Mouse (Mus musculus): ENCODE data around the gene Hoxc9.

Gene Hoxc9

DNA sequence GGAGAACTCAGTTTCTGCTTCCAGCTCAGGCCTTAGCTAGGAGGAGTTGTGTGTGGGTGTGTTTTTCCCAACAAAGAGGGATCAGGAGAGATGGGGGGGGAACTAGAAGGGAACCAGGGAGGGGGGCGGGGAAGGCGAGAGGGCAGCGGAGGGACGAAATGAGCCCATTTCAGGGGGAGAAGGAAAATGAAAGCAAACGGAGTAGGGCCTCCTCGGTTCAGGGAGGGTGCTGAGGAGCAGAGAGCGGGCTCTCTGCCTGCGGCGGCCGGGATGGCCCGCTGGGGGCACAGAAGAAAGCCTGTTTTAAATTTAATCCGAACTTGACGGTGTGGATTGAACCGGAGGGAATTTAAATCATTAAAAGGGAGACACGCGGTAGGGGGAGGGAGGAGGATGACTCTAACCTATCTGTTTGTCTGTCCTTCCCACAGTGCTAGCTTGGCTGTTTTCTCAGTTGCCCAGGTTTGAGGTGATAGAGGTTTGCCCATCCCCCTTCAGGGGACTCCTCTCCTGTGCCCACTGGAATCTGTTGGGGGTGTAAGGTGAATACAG, 1.3 kb downstream of the Hoxc9 start:
- no peak for DNase-seq (ENCODE audit: low spot score)

DNA sequence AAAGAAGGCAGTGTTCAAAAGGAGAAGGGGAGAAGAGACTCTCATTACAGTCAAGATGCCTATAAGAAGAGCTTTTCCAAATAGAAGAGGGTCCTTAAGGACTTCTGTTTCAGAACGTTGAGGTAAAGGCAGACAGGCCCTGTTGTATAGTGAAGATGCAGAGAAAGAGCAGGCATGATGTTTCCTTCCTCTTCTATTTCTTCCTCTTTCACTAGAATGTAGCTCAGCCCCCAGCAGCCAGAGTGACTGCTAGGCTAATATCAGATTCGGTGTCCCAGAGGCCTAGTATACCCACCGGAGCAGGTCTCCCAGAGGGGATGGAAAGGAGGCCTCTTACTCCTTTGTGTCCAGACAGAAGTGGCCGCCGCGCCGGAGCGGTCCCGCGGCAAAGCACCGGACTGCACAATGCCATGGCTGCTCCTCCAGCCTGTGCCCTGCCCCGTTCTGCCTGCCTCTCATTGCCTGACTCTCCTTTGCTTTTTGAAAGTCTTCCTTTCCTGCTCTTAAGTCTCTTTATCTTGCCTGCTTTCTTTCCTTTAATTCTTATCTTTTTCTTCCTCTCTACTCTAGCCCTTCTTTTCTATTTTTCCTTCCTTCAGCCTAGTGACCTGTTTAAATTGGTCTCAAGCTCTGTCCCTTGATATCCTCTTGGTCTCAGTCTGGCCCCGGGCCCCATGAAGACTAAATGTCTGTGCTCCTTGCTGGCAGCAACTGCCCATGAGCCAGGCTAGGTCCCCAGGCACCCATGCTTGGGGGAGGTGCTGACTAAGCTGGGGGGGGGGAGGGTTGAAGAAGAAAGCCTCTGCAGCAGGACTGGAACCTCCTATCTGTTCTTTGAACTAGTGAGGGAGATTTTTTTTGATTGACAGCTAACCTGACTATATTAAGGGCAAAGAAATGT, 2.6 kb downstream of the Hoxc9 start:
- no peak for DNase-seq (ENCODE audit: low spot score)

DNA sequence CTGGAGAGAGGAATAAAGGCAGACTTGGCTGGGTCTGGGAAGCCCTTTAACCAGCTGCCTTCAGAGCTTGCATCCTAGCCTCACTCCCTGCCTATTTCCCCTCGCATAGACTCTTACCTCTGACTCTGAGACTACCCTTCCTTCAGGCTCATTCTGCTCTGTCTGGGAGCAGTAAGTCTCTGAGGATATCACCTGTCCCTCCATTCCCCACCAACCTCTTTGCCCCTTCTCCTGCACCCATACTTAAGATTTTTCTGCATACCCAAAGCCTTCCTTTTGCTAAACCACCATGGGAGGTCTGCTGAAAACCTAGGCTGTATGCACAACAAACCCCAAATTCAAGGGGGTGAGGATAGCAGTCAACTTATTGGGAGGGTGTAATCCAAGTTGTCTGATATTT, 3.7 kb downstream of the Hoxc9 start:
- DNase-seq (ENCODE audit: low spot score) = no peak

DNA sequence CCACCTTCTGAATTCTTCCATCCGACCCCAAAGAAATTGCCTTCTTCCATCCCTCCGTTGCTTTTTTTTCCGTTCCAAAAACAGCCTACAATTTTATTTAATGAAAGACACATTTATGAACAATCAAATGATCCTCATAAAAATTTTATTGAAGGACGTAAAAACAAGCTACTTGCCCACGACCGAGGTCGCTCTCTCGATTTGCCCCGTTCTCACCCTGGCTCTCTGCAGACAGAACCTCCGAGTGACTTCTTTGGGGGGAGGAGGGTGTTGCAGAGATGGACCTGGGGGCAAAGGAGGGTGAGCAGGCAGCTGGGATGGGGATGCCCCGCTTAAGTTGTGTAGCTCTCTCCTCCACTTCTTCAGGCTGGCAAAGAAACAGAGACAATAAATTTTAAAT, 4.1 kb downstream of the Hoxc9 start:
- DNase-seq (ENCODE audit: low spot score) = no peak

DNA sequence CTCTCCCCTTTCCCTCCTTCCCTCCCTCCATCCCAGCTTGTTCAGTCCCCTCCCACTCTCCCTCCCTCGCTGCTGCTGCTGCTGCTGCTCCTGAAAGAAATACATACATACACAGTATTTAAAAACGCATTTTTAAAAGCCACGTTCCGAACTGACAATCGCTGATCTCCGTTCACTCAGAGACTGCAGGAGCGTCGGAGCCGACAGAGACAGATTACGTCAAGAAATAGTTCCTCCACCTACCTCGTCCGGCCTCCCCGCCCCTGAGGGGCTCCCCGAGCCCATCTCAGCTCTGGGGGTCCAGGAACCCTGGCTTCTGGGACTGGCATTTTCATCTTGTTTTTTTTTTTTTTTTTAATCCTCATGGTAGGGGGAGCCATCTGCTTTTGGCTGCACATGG, 4.7 kb downstream of the Hoxc9 start:
- no peak for DNase-seq (ENCODE audit: low spot score)

DNA sequence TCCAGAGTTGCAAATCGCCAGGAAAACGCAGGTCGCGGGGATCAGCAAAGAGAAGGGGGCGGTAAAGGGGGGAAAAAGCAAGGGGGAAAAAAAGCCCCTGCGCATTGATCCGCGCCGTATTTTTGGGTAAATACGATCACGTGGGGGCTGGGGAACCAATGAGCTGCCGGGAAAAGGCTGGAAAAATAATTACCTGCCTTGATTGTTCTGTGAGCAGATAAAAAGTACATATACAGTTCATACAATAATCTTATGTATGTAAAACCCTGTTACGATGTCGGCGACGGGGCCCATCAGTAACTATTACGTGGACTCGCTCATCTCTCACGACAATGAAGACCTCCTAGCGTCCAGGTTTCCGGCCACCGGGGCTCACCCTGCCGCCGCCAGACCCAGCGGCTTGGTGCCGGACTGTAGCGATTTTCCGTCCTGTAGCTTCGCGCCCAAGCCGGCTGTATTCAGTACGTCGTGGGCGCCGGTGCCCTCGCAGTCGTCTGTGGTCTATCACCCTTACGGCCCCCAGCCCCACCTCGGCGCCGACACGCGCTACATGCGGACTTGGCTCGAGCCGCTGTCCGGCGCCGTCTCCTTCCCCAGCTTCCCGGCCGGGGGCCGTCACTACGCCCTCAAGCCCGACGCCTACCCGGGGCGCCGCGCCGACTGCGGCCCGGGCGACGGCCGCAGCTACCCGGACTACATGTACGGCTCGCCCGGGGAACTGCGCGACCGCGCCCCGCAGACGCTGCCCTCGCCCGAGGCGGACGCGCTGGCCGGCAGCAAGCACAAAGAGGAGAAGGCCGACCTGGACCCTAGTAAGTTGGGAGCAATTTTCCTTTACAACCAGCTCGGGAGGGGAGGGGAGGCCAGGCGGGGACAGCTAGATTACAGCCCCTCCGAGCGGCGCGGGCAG, 5.4 kb downstream of the Hoxc9 start:
- peak; percentile 76 for DNase-seq (ENCODE audit: low spot score)

DNA sequence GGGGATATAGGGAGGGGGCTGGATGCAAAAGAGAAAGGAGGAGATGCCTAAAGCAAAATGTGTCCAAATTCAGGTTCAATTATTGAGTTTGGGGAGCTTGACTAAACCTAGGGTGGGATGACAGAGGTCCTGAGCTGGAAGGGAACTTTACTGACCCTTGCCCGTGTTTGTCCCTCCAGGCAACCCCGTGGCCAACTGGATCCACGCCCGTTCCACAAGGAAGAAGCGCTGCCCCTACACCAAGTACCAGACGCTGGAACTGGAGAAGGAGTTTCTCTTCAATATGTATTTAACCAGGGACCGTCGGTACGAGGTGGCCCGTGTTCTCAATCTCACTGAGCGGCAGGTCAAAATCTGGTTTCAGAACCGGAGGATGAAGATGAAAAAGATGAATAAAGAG, 7.5 kb downstream of the Hoxc9 start:
- no peak for DNase-seq (ENCODE audit: low spot score)

DNA sequence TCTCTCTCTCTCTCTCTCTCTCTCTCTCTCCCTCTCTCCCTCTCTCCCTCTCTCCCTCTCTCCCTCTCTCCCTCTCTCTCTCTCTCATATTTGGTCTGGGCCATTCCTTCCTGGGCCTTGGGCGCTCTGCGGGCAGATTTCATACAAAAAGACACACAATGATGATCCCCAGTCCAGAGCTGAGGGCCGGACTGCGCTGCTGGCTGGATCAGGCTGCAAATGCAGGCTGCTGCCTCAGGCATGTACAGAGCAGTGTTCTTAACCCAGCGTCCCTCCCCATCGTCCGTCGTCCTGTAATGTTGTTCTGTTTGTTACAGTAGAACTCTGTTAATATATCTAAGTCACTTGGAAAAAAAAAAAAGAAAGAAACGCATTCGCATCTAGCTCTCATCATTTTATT, 8.3 kb downstream of the Hoxc9 start:
- no peak for DNase-seq (ENCODE audit: low spot score)

DNA sequence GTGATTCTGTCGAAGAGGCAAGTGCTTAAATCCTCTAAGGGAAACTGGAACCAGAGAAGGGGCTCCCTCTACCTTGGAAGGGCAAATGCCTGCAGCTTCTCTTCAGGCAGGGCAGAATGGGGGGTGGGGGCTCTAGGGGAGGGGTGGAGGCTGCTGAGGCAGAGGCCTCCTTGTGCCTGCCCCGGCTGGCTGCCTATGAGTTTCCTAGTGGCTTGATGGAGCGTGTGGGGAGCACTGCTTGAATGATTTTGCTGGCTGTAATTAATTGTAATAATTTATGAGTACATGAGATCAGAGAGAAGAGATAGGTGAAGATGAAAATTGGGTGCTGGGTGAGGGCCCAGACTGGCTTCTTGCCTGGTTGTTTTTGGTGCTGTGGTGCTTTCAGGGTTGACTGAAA, 8.7 kb downstream of the Hoxc9 start:
- no peak for DNase-seq (ENCODE audit: low spot score)

DNA sequence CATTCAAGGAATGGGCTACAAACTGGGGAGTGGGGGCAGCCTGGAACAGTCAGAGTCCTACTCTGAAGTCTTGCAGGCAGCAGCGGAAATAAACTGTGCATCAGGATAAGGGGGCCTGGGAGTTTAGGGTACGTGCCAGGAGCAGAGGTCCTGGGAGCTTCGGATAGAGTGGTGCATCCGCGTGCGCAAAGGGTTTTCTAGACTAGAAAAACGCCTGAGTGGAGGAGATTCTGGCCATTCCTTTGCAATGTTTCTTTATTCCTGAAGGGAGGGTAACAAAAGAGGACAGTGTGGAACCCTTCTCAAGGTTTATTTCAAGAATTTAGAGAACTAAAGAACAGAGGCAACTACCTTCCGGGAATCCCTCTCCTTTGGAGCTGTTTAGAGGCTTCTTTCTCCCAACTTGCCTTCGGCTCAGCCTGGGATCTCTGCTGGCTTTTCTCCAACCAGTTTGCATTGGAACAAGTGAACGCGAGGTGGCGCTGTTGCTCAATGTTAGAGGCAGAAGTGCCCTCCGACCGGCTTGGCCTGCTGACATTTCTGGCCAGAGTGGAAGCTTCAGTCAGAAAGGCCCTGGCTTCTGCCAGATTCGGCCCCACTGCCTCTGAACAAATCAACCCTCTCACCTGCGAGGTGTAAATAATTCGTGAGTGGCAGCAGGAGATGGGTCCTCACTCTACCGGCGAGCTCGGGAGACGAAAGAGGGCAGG, 11.0 kb downstream of the Hoxc9 start:
- DNase-seq (ENCODE audit: low spot score) = peak; percentile 86

DNA sequence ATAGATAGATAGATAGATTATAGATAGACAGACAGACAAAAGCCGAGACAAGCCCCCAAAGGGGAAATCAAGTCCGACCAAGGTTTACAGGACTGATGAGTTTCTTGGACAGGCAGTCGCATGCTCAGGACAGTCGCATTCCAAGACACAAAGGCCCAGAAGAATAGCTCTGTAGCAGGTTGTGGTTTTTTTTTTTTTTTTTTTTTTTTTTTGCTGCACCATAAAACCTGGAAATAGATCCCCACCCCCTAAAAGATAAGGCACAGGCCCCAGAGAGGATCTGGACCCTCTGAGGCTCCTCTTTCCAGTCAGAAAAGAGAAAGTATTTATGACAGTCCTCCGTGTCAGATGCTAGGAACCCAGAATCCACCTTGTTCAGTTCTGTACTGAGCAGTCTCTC, 11.8 kb downstream of the Hoxc9 start:
- DNase-seq (ENCODE audit: low spot score) = no peak

DNA sequence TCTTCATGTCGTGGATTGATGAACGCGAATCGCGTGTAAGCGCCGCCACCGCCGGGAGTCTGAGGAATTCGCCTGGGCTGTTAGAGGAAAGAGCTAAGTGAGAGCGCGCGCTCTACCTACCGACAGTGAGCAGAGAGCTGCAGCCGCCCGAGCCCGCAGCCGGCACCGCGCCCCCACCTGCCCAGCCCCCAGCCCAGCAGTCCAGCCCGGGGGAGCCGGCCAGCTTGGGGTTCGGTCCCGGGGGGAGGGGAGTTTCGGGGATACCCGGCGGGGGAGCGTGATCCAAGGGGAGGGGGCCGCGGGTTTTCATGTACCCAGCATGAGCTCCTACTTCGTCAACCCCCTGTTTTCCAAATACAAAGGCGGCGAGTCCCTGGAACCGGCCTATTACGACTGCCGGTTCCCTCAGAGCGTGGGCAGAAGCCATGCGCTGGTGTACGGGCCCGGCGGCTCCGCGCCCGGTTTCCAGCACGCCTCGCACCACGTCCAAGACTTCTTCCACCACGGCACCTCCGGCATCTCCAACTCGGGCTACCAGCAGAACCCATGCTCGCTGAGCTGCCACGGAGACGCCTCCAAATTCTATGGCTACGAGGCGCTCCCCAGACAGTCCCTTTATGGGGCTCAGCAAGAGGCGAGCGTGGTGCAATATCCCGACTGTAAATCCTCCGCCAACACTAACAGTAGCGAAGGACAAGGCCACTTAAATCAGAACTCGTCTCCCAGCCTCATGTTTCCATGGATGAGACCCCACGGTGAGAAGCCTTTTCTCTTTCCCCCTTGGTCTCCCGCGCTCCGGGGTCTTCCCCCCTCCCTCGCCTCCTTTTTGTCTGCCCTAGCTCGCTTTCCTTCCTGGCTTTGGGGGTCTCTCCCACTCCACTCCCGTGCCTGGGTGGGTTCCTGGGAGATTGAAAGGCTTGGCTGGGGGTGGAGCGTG, 14.5 kb downstream of the Hoxc9 start, which contains the start of gene Hoxc8:
Gene Hoxc8 (plus strand): TSS at position 147 of the 937 bp plus-strand sequence.
- DNase-seq (ENCODE audit: low spot score) = no peak

DNA sequence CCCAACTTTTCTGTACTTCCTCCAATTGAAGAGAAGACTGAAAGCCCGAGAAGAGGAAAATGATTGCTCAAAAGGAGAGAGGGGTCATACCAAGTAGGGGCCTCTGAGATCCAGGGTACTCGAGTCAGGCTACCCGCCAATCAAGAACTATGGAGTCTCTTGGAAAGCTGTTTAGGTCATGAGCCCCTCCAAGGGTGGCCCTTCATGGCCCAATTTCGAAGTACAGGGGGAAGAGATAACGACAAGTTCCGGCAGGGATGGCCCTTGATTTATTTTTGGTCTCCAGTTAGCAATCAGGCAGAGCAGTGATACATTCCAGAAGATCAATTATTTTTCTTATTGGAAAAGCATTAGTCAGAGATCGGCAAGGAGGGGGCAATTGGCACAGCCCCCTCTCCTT, 15.5 kb downstream of the Hoxc9 start:
- no peak for DNase-seq (ENCODE audit: low spot score)

DNA sequence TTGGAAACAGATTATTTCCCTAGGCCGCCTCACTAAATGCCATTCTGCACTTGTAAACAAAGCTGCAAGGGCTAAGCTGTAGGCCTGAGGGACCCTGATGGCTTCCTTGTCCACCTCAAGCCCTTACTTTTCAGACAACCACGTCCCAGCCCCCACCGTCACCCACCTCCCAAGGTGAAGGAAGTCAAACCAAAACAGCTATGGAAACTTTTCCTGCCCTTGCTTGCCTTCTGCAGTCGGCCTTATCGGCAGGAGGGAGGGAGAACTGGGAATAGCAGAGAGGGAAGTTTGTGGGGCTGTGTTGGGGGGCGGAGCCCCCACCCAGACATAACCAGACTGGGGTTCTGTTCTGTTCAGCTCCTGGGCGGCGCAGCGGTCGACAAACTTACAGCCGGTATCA, 16.0 kb downstream of the Hoxc9 start:
- DNase-seq (ENCODE audit: low spot score) = no peak

DNA sequence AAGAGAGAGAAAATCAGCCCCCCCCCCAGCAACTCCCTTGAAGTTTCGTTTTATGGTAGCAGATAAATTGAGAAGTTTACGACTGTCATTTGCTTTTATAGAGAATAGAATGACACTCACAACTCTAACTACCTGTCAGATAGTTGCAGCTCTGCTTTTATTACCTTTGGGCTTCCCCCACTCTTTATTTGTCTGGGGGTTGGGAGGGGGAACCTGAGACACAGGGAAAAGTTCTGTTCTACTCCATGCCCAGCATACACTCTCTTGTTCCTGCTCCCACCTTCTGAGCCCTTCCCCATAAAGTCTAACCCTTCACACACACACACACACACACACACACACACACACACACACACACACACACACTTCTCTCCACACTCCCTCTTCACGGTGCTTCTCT, 16.6 kb downstream of the Hoxc9 start:
- DNase-seq (ENCODE audit: low spot score) = no peak

DNA sequence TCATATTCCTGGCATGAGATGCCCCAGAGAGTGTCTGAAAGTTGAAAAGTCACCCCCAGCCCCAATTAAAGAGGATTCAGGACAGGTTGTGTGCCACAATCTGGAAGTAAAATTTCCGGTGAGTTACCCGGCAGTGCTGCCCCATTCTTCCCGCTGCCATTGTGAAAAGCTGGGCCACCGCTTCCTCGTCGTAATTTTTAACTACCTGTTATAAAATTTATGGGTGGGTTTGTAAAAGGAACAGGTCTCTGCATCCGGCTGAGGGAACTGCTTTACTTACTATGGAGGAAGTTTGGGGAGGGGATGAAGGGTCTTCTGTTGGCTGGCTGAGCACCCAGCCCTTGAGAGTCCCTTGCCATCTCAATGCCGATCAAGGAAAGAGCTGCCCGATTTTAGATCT, 20.3 kb downstream of the Hoxc9 start:
- DNase-seq (ENCODE audit: low spot score) = no peak

DNA sequence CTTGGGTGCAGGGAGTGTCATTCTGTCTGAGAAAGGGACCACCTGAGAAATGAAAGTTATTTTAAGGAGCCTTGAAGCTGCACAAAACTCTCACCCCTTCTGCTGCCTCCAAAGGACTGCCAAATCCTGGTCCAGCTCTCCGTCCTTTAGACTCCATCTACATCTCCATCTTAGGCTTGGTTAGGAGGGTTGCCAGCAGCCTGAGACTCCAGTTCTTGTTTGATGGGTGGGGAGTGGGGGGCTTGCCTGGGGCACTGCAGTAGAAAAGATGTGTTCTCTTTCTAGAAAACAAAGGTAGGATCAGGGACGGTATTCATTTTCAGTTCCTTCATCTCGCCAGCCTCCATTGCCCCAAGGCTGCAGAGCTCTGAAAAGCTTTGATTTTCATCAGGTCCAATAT, 21.2 kb downstream of the Hoxc9 start:
- DNase-seq (ENCODE audit: low spot score) = no peak

DNA sequence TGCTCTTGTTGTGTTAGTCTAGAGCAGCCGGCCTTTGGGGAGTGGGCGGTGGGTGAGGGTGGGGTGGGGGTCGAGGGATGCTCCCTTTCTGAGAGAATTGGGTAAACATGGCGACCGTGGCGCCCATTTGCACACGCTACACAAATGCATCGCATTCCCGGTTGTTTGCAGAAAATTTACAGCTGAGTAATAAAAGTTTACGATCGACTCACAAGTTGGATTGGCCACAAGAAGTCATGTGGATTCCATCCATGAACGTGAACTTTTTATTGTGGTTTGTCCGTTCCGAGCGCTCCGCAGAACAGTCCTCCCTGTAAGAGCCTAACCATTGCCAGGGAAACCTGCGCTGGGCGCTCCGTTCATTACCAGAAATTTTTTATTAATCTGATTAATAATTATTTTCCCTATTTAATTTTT, 21.7 kb downstream of the Hoxc9 start, which contains the start of gene Hoxc6:
Gene Hoxc6 (plus strand): TSS at position 319 of the 417 bp plus-strand sequence.
- DNase-seq (ENCODE audit: low spot score) = peak; percentile 69

DNA sequence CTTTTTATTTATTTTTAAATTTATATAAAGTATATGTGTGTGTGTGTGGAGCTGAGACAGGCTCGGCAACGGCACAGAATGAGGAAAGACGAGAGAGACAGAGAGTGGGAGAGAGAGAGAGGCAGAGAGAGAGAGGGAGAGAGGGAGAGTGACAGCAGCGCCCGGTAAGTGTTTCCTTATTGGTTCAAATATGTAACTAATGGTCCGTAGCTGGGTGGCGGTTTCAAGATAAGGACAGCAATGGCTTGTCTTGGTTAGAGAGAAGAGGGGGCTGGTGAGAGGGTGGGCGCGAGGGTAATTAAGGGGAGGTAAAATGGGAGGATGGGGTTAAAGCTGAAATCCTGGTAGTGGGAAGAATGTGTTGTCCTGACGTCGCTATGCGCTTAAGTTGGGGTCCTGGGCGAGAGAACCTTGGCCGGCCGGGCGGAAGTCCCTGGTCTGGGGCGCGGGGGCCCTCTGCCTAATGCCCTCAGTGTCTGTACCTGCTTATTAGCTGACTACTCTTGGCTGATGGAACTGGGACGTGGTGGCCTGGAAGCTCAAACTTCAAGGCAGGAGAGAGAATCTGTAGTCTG, 22.5 kb downstream of the Hoxc9 start:
- no peak for DNase-seq (ENCODE audit: low spot score)

DNA sequence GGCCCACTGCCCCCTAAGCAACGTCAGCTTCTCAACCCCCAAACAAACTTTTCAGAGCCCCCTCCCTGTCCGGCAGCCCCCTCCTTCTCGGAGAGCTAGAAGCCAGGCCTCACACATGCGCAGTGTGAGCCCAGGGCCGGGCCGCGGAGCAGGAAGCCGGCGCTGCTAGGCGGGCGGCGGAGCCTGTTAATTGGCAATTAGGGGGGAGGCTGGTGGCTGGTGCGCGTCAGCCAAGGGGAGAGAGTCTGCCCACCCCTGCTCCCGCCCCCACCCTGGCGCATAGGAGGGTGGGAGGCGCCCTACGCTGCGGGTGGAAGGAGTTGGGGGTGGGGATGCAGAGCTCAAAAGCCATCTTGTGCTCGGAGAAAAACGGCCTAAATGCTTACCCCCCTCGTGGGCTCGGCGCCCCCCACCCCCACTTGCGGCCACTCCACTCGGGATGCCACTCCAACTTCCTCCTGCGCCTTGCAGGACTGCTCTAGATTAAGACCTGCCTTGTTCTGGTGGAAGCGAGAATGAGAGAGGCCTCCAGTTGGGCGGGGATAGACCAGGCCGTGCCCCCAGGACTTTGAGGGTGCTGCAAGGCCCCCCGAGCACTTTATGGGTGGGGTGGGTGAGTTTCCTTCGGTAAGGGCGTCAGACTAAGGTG, 23.1 kb downstream of the Hoxc9 start:
- peak; percentile 94 for DNase-seq (ENCODE audit: low spot score)
